Mouse (Mus musculus) heart, embryonic 15.5 days (tissue): ENCODE data around the gene Dock3. TPM values are rescaled to one million over a fixed set of nuclear protein-coding genes. Genes with fewer than 3 reads are reported as not detected.
"Not testable (repeated sequence)": the region's sequence is repeated elsewhere in the genome, so short reads cannot be mapped to it uniquely, and the experiment has no call there.

Experiments
- ATAC-seq: fragments of 200-750 bp; cut with Nextera tagmentation; replicated peaks from 2 replicates; pipeline ENCODE4 v1.8.0; 2017; ENCODE audit warnings: low read depth, moderate TSS enrichment; ENCODE audit not compliant: insufficient number of reproducible peaks, insufficient read depth, low FRiP score
- H3K27ac ChIP-seq: fragments of 300-500 bp; sonication (generic); 2 replicates; pipeline ENCODE4 v1.5.1; 2015; ENCODE audit warnings: mild to moderate bottlenecking, inconsistent platforms
- H3K27me3 ChIP-seq: fragments of 300-500 bp; sonication (generic); 2 replicates; pipeline ENCODE4 v1.6.1; 2015; ENCODE audit warnings: inconsistent platforms
- H3K36me3 ChIP-seq: fragments of 300-500 bp; sonication (generic); 2 replicates; pipeline ENCODE4 v1.6.1; 2015; ENCODE audit warnings: mild to moderate bottlenecking, inconsistent platforms
- H3K4me1 ChIP-seq: fragments of 300-500 bp; sonication (generic); replicated peaks from 2 replicates; pipeline ENCODE4 v1.6.1; 2015; ENCODE audit warnings: inconsistent platforms
- H3K4me2 ChIP-seq: fragments of 300-500 bp; sonication (generic); 2 replicates; pipeline ENCODE4 v1.6.1; 2015; ENCODE audit warnings: inconsistent platforms, mild to moderate bottlenecking, moderate library complexity
- H3K4me3 ChIP-seq: fragments of 300-500 bp; sonication (generic); 2 replicates; pipeline ENCODE4 v1.5.1; 2015; ENCODE audit warnings: mild to moderate bottlenecking, inconsistent platforms
- H3K9ac ChIP-seq: fragments of 300-500 bp; sonication (generic); 2 replicates; pipeline ENCODE4 v1.6.1; 2015; ENCODE audit warnings: mild to moderate bottlenecking, inconsistent platforms
- H3K9me3 ChIP-seq: fragments of 300-500 bp; sonication (generic); replicated peaks from 2 replicates; pipeline ENCODE4 v1.6.1; 2016; ENCODE audit warnings: inconsistent platforms
- WGBS: fragments of 180-500 bp; shearing (Covaris S2); methylation state at CpG from one replicate; pipeline ENCODE4 v1.1.7; 2015; ENCODE audit warnings: mixed read lengths; 5-methylcytosine and 5-hydroxymethylcytosine counted together
- polyA plus RNA-seq: library from polyadenylated mRNA; unstranded; fragments of >200 nt; fragmentation: Nextera tagmentation; extraction: Ambion mirVana; gene quantifications from 2 replicates; pipeline ENCODE4 v1.2.1, GENCODE M21; 2015

Gene Dock3
- polyA plus RNA-seq, 1 experiment from 2014 or later, result 0.11 TPM

- no peak overlapping the region for H3K27ac ChIP-seq
- H3K4me1 ChIP-seq, result no peaks in the 10 kb centered on the region
- no peak overlapping the region for H3K4me3 ChIP-seq
- ATAC-seq, result no peak
- H3K27me3 ChIP-seq, result peaks cover 44% of the 10 kb centered on the region
- no peaks in the 10 kb centered on the region for H3K36me3 ChIP-seq
- H3K9me3 ChIP-seq, result no peaks in the 10 kb centered on the region
- WGBS, result 81% methylated on average over 1 of the region's 1 CpGs
- no peak overlapping the region for H3K4me2 ChIP-seq
- H3K9ac ChIP-seq, result no peak overlapping the region
These were observed 7.1 kb downstream of the Dock3 start for GRCm38 (mm10) chr9:107224597-107224996.

- ATAC-seq, H3K4me1 ChIP-seq, H3K9ac ChIP-seq, H3K4me3 ChIP-seq, H3K27ac ChIP-seq, H3K9me3 ChIP-seq, H3K4me2 ChIP-seq, H3K36me3 ChIP-seq, H3K27me3 ChIP-seq: not testable (repeated sequence)
- 76% methylated on average over 1 of the region's 1 CpGs for WGBS
These were observed 56.9 kb downstream of the Dock3 start for GRCm38 (mm10) chr9:107174831-107175230.

DNA sequence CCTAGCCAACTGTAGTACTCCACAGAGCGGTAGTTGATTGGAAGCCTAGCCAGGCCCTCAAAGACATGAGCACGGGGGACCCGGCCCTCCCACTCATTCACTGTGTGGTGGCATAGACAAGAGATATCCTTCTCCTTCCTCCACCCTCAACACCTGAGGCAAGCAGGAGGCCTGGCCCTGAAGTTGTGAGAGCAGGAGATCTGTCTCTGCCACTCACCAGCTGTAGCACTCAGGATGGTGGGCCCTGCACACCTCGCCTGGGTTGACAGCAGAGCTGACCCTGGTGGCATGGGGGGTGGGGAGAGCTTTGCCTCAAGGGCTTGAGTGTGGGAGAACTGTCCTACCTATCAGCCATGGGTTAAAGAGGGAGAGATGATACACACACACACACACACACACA, 65.9 kb downstream of the Dock3 start:
- no peak overlapping the region for H3K27ac ChIP-seq
- H3K36me3 ChIP-seq, result no peaks in the 10 kb centered on the region
- 83% methylated on average over 4 of the region's 4 CpGs for WGBS
- H3K4me3 ChIP-seq, result no peak overlapping the region
- no peaks in the 10 kb centered on the region for H3K4me1 ChIP-seq
- no peaks in the 10 kb centered on the region for H3K9me3 ChIP-seq
- H3K27me3 ChIP-seq, result no peaks in the 10 kb centered on the region
- no peak overlapping the region for H3K9ac ChIP-seq
- ATAC-seq, result no peak
- H3K4me2 ChIP-seq, result no peak overlapping the region

GRCm38 (mm10) chr9:107164825-107165224, 66.9 kb downstream of the Dock3 start:
- Histone ChIP-seq H3K36me3 (no peaks in the 10 kb centered on the region), H3K4me3 (no peak overlapping the region), H3K9me3 (no peaks in the 10 kb centered on the region), H3K9ac (no peak overlapping the region), H3K4me2 (no peak overlapping the region), H3K4me1 (no peaks in the 10 kb centered on the region), H3K27me3 (no peaks in the 10 kb centered on the region), H3K27ac (no peak overlapping the region)
- no peak for ATAC-seq
- WGBS, result 13% methylated on average over 3 of the region's 3 CpGs

- not testable (repeated sequence) for ATAC-seq, H3K9me3 ChIP-seq, H3K4me2 ChIP-seq, H3K4me3 ChIP-seq, H3K36me3 ChIP-seq, H3K9ac ChIP-seq, H3K4me1 ChIP-seq, H3K27me3 ChIP-seq, H3K27ac ChIP-seq
- 85% methylated on average over 4 of the region's 4 CpGs for WGBS
These were observed 75.3 kb downstream of the Dock3 start for GRCm38 (mm10) chr9:107156388-107156787.

GRCm38 (mm10) chr9:107112791-107113190, 118.9 kb downstream of the Dock3 start:
- H3K9ac ChIP-seq, result no peak overlapping the region
- 61% methylated on average over 3 of the region's 3 CpGs for WGBS
- no peak overlapping the region for H3K27ac ChIP-seq
- no peak overlapping the region for H3K4me3 ChIP-seq
- no peaks in the 10 kb centered on the region for H3K36me3 ChIP-seq
- no peaks in the 10 kb centered on the region for H3K4me1 ChIP-seq
- no peaks in the 10 kb centered on the region for H3K9me3 ChIP-seq
- no peaks in the 10 kb centered on the region for H3K27me3 ChIP-seq
- no peak overlapping the region for H3K4me2 ChIP-seq
- ATAC-seq, result no peak

GRCm38 (mm10) chr9:107112056-107112455, 119.7 kb downstream of the Dock3 start:
- H3K9ac ChIP-seq, result no peak overlapping the region
- ATAC-seq, result no peak
- no peak overlapping the region for H3K27ac ChIP-seq
- H3K4me3 ChIP-seq, result no peak overlapping the region
- H3K27me3 ChIP-seq, result no peaks in the 10 kb centered on the region
- 45% methylated on average over 2 of the region's 2 CpGs for WGBS
- no peak overlapping the region for H3K4me2 ChIP-seq
- H3K36me3 ChIP-seq, result no peaks in the 10 kb centered on the region
- H3K4me1 ChIP-seq, result no peaks in the 10 kb centered on the region
- H3K9me3 ChIP-seq, result no peaks in the 10 kb centered on the region

DNA sequence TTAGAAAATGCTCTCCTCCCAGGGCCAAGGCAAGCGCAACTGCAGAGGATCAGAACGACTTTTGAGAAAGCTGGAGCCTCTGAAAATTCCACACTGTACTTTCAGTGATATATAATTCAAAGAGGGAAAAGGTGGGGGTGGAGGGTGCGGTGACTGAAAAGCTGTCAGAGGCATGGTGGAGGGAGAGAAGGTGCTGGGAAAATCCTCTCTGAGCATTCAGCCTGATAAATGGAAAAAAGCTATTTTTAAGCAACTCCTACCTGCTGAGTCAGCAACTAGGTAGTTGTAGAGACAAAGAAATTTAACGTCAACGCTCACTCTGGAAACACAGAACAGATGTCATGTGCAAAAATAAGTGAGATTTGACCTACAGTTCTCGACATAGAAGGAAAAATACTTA, 132.2 kb downstream of the Dock3 start:
- Histone ChIP-seq H3K4me1 (no peaks in the 10 kb centered on the region), H3K36me3 (no peaks in the 10 kb centered on the region), H3K9ac (no peak overlapping the region), H3K9me3 (no peaks in the 10 kb centered on the region), H3K4me3 (no peak overlapping the region), H3K4me2 (no peak overlapping the region), H3K27me3 (no peaks in the 10 kb centered on the region), H3K27ac (no peak overlapping the region)
- ATAC-seq, result no peak
- 57% methylated on average over 6 of the region's 6 CpGs for WGBS

DNA sequence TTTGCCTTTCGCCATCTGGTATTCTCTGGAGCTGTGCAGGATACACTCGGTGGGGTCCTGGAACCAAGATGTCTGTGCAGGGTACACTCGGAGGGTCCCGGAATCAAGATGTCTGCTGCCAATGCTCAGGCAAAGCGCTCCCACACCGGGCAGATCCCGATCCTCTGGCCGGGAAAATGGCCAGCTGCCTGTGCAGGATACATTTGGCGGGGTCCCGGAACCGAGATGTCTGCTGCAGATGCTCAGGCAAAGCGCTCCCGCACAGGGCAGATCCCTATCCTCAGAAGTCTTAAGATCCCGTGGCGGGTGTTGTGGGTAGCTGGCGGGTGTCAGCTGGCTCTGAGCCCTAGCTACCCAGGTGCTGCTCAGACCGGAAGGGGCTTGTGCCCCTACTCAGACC, 142.3 kb downstream of the Dock3 start:
- H3K36me3 ChIP-seq, H3K27ac ChIP-seq, H3K4me2 ChIP-seq, H3K9me3 ChIP-seq, H3K4me1 ChIP-seq, H3K9ac ChIP-seq, ATAC-seq, H3K4me3 ChIP-seq, H3K27me3 ChIP-seq: not testable (repeated sequence)
- WGBS, result 42% methylated on average over 17 of the region's 17 CpGs

GRCm38 (mm10) chr9:107087531-107087930, 144.2 kb downstream of the Dock3 start:
- H3K27ac ChIP-seq, result no peak overlapping the region
- H3K36me3 ChIP-seq, result no peaks in the 10 kb centered on the region
- no peak overlapping the region for H3K4me2 ChIP-seq
- no peaks in the 10 kb centered on the region for H3K4me1 ChIP-seq
- H3K9me3 ChIP-seq, result no peaks in the 10 kb centered on the region
- no peak overlapping the region for H3K9ac ChIP-seq
- no peak overlapping the region for H3K4me3 ChIP-seq
- no peaks in the 10 kb centered on the region for H3K27me3 ChIP-seq
- WGBS, result 68% methylated on average over 2 of the region's 2 CpGs
- ATAC-seq, result no peak

GRCm38 (mm10) chr9:107037947-107038346, 193.8 kb downstream of the Dock3 start:
- Histone ChIP-seq H3K27ac (no peak overlapping the region), H3K36me3 (no peaks in the 10 kb centered on the region), H3K27me3 (no peaks in the 10 kb centered on the region), H3K4me1 (no peaks in the 10 kb centered on the region), H3K4me3 (no peak overlapping the region), H3K4me2 (no peak overlapping the region), H3K9ac (no peak overlapping the region), H3K9me3 (no peaks in the 10 kb centered on the region)
- WGBS, result 86% methylated on average over 2 of the region's 2 CpGs
- no peak for ATAC-seq

GRCm38 (mm10) chr9:107027586-107027985, 204.1 kb downstream of the Dock3 start:
- Histone ChIP-seq H3K27ac (no peak overlapping the region), H3K4me3 (no peak overlapping the region), H3K9ac (no peak overlapping the region), H3K36me3 (no peaks in the 10 kb centered on the region), H3K4me1 (no peaks in the 10 kb centered on the region), H3K9me3 (no peaks in the 10 kb centered on the region), H3K27me3 (no peaks in the 10 kb centered on the region), H3K4me2 (no peak overlapping the region)
- 67% methylated on average over 2 of the region's 2 CpGs for WGBS
- ATAC-seq, result no peak
